Mouse (Mus musculus) regulatory T cell (primary cell): ENCODE data around the gene Rnf151.

ENCODE experiments used
- in situ Hi-C: fragments of 300-600 bp; cut with MboI, MseI; formaldehyde crosslinking; loops from one replicate; pipeline ENCODE4 v1.15.1; 2025; ENCODE audit warnings: high pct_unique_total_duplicates

Rnf151 gene

DNA sequence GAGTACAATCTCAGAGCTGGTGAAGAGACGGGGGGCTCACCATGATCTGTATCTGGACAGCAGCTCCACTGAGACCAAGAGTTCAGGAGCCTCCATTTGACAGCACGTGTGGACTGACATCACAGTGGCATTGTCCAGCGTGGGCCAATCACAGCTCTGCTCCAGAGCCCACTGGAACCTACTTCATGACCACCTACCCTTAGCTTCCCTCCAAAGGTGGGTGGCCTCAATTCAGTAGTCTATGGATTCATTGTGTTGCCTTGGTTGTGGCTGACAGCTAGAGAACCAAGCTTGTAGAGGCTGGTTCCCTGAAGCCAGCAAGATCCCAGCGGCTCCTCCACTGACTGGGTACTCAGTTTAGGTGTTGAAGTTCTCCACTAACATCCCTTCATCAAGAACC lies at the start of gene Rnf151, which contains the start of gene Rps2:
Gene Rnf151, minus strand, starts transcription at position 121 of the 400 bp plus-strand sequence.
Gene Rps2, plus strand, starts transcription at position 174 of the 400 bp plus-strand sequence.
- in situ Hi-C loops, result no loop called here

DNA sequence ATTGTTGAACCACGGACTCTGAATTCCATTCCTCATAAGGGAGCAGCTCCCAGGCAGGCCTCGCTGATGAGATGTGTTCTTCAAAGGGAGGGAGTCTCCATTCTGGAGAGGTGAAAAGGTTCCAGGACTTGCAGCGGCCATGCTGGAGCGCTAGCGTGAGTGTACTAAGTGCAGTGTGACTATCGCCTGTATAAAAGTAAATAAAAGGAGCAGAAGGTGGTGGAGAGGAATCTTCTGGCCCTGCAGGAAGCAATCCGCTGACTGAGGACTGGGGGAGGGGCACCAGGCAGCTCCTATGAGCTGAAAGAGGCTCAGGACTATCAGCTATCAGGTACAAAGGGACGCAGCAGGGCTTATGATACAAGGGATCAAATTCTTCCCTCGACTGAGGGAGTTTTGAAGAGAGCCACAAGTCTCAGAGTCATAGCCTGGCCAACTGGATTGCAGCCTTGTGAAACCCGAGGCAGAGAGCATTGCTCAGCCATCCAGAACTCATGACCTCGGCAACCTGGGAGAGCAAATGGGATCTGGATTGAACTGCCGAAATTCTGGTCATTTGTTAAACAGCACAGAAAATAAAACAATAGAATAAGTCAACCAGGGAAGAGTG lies 48.5 kb upstream of the Rnf151 start:
- in situ Hi-C loops, result no loop called here

DNA sequence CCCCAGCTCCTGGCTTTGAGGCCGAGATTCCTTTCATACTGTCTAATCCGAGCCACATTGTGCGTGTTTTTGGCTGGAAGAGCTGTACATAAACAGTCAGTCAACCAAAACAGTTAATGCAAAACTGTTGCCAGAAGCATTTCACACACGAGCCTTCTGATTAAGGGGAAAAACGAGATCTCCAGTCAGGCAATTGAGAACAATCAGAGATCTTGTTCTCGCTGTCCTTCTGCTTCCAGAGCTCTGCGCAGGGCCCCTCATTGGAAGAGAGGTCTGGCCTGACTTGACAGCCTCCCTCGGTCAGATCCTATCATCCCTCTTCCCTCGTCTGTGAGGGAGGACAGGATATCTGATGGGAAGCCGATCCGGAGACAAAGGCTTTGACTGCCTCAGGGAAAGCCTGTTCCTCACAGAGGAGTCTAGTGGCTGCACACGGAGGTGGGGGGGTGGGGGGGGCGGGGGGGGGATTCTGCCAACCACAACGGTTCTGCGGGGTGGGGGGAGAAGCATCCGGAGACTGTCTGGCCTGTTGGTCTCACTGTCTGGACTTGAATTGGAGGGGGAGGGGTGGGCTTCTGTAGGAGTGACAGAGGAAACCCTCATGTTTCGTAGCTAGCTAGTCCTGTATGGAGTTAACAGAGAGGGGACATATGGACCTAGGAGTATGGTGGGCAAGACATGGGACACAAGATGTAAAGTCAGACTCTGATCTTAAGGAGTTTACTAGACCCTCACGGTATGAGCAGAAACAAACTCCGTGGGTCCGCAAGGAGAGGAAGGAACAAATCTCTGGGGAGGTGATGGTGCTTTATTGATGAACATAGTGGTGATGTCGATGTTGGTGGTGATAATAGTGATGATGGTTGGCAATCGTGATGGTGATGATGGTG lies 47.4 kb upstream of the Rnf151 start:
- in situ Hi-C loops, result no loop called here

GRCm38 (mm10) chr17:24761121-24761520 lies 43.3 kb upstream of the Rnf151 start:
- in situ Hi-C loops, result no loop called here

DNA sequence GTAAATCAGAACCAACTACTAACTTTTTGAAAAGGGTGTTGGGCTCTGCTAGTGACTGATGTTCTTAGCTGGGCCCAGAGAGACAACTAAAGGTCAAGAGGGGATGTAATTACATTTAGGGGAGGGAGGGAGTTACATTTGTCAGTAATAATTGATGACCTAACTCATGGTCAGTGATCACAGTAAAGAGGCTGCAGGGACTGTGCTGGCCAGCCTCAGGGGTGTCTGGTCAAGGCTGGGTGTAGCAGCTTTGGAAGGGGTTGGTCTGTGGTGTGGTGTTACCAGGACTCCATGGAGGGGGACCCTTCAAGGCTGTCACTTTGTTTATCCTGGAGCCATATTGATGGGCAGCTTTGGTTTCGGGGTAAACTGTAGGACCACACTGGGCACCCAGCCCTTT lies 39.5 kb upstream of the Rnf151 start:
- in situ Hi-C loops, result no loop called here

GRCm38 (mm10) chr17:24752415-24753394 lies 34.8 kb upstream of the Rnf151 start, which contains the start of gene Hs3st6:
Gene Hs3st6 (plus strand): TSS chr17:24752988.
- in situ Hi-C loops, result no loop called here

- in situ Hi-C loops, result no loop called here
Measured at GRCm38 (mm10) chr17:24751528-24751927, 33.7 kb upstream of the Rnf151 start.

DNA sequence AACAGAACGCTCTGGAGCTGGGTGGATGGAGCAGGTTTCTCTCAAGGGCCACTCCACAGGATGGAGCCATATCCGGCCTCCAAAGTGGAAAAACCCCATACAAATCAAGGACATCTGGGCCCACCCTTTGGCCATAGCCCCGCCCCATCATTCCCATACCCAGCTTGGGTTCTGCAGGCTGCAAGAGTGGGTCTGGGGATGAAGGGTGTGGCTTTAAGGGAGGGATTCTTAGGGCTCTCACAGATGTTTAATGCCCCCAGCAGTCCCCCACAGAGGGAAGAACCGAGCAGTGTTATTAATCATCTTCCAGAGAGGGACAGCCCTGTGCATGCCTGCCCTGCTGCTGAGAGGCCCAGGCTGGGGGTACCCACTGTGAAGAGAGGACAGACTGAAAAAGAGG lies 29.1 kb upstream of the Rnf151 start:
- in situ Hi-C loops, result loop anchor here (10.0 kb wide), 1 partner anchor 68 kb away; no protein-coding TSS in a partner anchor

GRCm38 (mm10) chr17:24745526-24746497 lies 27.9 kb upstream of the Rnf151 start:
- in situ Hi-C loops, result loop anchor here (10.0 kb wide), 1 partner anchor 69 kb away; no protein-coding TSS in a partner anchor

GRCm38 (mm10) chr17:24744381-24744780 lies 26.5 kb upstream of the Rnf151 start:
- in situ Hi-C loops, result loop anchor here (10.0 kb wide), 1 partner anchor 70 kb away; no protein-coding TSS in a partner anchor

- in situ Hi-C loops, result loop anchor here (10.0 kb wide), 1 partner anchor 71 kb away; no protein-coding TSS in a partner anchor
Measured at GRCm38 (mm10) chr17:24743896-24744295, 26.0 kb upstream of the Rnf151 start.

DNA sequence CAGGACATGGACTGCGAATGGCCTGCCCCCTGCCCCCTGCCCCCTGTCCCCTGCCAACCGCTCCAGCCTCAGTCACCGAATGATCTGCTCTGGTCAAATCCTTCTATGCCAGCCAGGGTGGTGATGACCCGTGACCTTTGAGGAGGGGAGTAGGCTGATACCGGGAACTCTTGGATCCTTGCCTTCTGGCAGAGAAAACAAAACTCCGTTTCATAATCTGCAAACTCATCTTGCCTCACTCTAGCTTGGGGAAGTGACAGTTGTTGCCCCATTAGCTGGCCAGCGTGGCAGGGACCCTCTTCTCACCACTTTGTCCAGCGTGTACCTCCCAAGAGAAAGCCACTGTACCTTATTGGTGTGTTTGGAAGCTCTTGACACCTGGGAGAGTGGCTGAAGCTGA lies 24.4 kb upstream of the Rnf151 start:
- in situ Hi-C loops, result loop anchor here (10.0 kb wide), 1 partner anchor 72 kb away; no protein-coding TSS in a partner anchor

GRCm38 (mm10) chr17:24739926-24740325 lies 22.1 kb upstream of the Rnf151 start:
- in situ Hi-C loops, result loop anchor here (10.0 kb wide), 1 partner anchor 75 kb away; no protein-coding TSS in a partner anchor

DNA sequence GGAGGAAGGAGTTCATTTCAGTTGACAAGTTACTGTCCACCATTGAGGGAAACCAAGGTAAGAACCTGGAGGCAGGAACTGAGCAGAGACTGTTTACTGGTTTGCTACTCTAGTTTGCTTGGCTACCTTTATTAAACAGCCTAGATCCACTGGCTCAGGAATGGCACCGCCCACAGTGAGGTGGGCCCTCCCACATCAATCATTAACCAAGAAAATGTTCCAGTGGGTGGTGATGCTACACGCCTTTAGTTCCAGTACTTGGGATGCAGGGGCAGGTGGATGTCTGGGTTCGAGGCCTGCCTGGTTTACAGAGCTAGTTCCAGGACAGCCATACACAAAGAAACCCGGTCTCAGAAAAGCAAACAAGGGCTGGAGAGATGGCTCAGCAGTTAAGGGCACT lies 20.4 kb upstream of the Rnf151 start:
- in situ Hi-C loops, result no loop called here

DNA sequence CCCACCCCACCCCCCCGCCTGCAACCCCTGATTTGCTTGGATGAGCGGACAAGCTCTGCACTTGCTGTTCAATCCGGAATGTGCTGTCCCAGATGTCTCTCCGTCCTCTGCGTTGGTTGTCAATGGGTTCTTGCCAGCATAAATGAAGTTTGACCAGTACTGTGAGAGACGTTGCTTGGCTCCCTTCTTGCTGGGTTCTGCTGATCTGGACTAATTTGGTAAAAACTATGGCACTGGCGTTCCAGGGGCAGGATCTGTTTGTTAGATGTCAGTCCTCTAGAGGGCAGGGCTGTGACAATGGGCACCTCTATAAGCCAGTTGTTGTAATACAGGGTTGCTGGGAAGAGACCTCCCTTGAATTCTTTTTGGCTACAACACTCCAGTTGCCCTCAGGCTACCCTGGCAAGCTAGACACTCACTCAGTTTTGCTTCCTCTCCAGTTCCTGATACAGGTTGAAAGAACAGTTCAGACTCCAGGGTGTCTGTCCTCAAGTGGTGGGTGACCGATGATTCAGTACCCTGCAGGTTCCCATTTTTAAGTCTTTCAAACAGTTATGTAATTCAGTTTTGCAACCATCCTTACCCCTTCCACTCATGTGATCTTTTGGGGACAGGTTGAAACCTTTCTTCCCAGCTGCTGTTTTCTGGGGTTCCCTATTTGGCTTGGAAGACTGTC lies 19.4 kb upstream of the Rnf151 start:
- in situ Hi-C loops, result no loop called here

GRCm38 (mm10) chr17:24736330-24737051 lies 18.6 kb upstream of the Rnf151 start, which contains the start of gene Msrb1:
Gene Msrb1 (plus strand): TSS chr17:24736642.
- in situ Hi-C loops, result no loop called here

GRCm38 (mm10) chr17:24735446-24735845 lies 17.6 kb upstream of the Rnf151 start:
- in situ Hi-C loops, result no loop called here

DNA sequence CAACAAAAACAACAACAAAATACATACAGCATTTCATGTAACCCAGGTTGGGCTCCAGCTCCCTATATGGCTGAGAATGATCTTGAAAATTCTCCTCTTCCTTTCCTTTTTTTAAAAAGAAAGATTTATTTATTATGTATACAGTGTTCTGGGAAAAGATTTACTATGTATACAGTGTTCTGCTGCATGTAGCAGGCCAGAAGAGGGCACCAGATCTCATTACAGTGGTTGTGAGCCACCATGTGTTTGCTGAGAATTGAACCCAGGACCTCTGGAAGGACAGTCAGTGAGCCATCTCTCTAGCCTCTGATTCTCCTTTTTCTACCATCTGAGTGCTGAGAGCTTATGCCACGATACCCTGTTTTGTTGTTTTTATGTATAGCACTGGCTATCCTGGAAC lies 16.6 kb upstream of the Rnf151 start:
- in situ Hi-C loops, result no loop called here
